Mouse (Mus musculus) myocyte (in vitro differentiated cells): ENCODE measurements at regions not wholly inside any gene's neighbourhood (a gene's known extent, or its start where the extent isn't known, plus 50 kb on each side); places are given as distances from the start of the nearest gene placed in this dataset.

Source experiments
- CEBPB ChIP-seq: IDR thresholded peaks from 2 replicates; pipeline ENCODE4 v1.6.1; 2011; ENCODE audit warnings: mild to moderate bottlenecking, moderate library complexity; ENCODE audit not compliant: poor library complexity, insufficient read depth, severe bottlenecking
- E2F4 ChIP-seq: IDR thresholded peaks from one replicate; pipeline ENCODE4 v1.6.1; 2011; ENCODE audit warnings: mild to moderate bottlenecking, control low read depth, moderate library complexity; ENCODE audit not compliant: insufficient read depth
- MAX ChIP-seq: IDR thresholded peaks from one replicate; pipeline ENCODE4 v1.6.1; 2011; ENCODE audit warnings: low read depth, mild to moderate bottlenecking, control low read depth
- MYOD1 ChIP-seq, 3 experiments: IDR thresholded peaks; one replicate each; pipeline ENCODE4 v1.6.1; 2011; ENCODE audit warnings: control low read depth in 2 of 3, low read depth in 2 of 3, mild to moderate bottlenecking in 2 of 3, moderate library complexity in 1 of 3; ENCODE audit not compliant: insufficient read length in 2 of 3, control insufficient read depth in 1 of 3
- MYOG ChIP-seq, 3 experiments: IDR thresholded peaks; one replicate each; pipeline ENCODE4 v1.6.1; 2011; ENCODE audit warnings: control low read depth in 2 of 3, low read depth in 2 of 3, mild to moderate bottlenecking in 2 of 3; ENCODE audit not compliant: insufficient read length in 2 of 3, control insufficient read depth in 1 of 3, insufficient read depth in 1 of 3
- POLR2A ChIP-seq: IDR thresholded peaks from one replicate; pipeline ENCODE4 v1.6.1; 2011; ENCODE audit warnings: low read depth, mild to moderate bottlenecking, control low read depth, moderate library complexity; ENCODE audit not compliant: insufficient read length
- POLR2AphosphoS2 ChIP-seq: IDR thresholded peaks from one replicate; pipeline ENCODE4 v1.6.1; 2011; ENCODE audit warnings: low read depth, control low read depth; ENCODE audit not compliant: insufficient read length
- REST ChIP-seq: IDR thresholded peaks from one replicate; pipeline ENCODE4 v1.6.1; 2011; ENCODE audit warnings: mild to moderate bottlenecking, control low read depth, moderate library complexity; ENCODE audit not compliant: insufficient read depth, insufficient read length
- TCF12 ChIP-seq: IDR thresholded peaks from one replicate; pipeline ENCODE4 v1.6.1; 2011; ENCODE audit warnings: mild to moderate bottlenecking, control low read depth; ENCODE audit not compliant: poor library complexity, insufficient read depth, severe bottlenecking
- TCF3 ChIP-seq: IDR thresholded peaks from one replicate; pipeline ENCODE4 v1.6.1; 2011; ENCODE audit warnings: low read depth, control low read depth; ENCODE audit not compliant: insufficient read length
- USF1 ChIP-seq: IDR thresholded peaks from one replicate; pipeline ENCODE4 v1.6.1; 2011; ENCODE audit warnings: low read depth, mild to moderate bottlenecking, control low read depth, moderate library complexity

GRCm38 (mm10) chr6:19975898-19976297 is 1109.8 kb downstream of the Ankrd7 start:
- TF ChIP-seq USF1 (no peak), MAX (no peak), REST (no peak), POLR2A (no peak), E2F4 (no peak), MYOD1 (IDR thresholded peaks at IDR 0.05; ENCODE audit: control insufficient read depth in 1 of 3, insufficient read length in 2 of 3, low read depth in 2 of 3) (no peak), MYOG (IDR thresholded peaks at IDR 0.05; ENCODE audit: control insufficient read depth in 1 of 3, insufficient read depth in 1 of 3, insufficient read length in 2 of 3, low read depth in 2 of 3) (no peak), TCF12 (no peak), CEBPB (no peak), POLR2AphosphoS2 (no peak), TCF3 (no peak)
